Mouse (Mus musculus) testis, postnatal 14 days (tissue): ENCODE results near the gene BC117090.
"Not testable (repeated sequence)": the region's sequence is repeated elsewhere in the genome, so short reads cannot be mapped to it uniquely, and the experiment has no call there.

Experiments
- DNase-seq: peaks from one replicate; pipeline ENCODE4 v3.0.0; 2021; ENCODE audit warnings: low spot score

Gene BC117090

GRCm38 (mm10) chr16:36334232-36334631, at the start of gene BC117090:
BC117090 (minus strand) TSS chr16:36334332.
- no peak for DNase-seq

DNA sequence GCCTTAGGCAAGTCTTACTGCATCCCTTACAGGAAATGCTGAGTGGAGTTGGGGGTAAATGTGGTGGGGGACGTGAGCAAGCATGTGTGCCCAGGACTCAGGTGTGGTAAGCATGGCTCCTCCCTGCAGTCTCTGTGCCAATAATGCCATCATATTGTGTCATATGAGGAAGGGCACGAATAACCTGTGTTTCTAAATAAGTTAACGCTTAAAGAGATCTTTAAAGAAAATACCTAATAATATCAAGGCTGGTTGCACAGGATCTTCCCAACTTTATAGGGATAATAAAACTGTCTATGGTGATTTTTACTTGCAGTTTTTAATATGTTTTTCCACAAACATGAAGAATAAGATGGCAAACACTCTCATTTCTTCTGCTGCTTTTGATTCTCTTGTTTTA, 33.5 kb upstream of the BC117090 start, which contains the start of gene BC100530:
Gene BC100530 (minus strand): TSS at position 101 of the 400 bp plus-strand sequence.
- not testable (repeated sequence) for DNase-seq

- DNase-seq, result no peak
These were observed 3.0 kb upstream of the BC117090 start for GRCm38 (mm10) chr16:36337171-36337570.

DNA sequence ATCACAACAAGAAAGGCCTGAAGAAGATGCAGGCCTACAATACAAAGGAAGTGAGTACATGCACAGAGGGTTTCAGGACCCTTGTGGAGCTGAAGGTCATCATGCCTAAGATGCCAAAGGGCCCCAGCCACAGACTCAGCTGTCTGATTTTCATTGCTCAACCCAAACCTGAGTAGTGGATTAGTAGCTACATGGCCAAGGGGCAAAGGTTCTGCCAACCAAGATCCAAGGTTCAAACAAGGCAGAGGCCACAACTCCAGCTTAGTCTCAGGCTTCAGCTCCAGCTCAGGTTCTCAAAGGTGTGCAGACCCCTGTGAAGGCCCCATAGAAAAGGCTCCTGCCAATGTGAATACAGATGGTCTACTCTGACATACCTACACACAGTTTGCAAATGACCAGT, 14.8 kb downstream of the BC117090 start:
- no peak for DNase-seq

DNA sequence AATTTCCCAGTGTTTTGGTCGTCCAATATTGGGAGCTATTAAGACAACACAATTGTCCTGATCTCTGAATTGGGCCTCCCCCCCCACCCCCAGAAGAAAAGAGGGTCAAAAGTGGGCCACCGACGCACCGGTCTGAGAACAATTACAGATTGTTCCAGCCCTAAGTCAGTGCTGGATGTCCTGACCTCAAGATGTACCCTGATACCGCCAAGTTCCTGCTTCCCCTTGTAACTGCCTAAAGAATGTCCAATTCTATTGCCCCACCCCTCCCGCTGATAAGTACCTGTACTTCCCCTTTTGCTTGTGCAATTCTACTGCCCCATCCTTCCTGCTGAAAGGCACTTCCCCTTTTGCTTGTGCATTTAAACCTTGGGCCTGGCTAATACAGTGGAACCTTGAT, 18.0 kb downstream of the BC117090 start:
- not testable (repeated sequence) for DNase-seq

GRCm38 (mm10) chr16:36307631-36308030, 26.5 kb downstream of the BC117090 start:
- DNase-seq, result no peak

DNA sequence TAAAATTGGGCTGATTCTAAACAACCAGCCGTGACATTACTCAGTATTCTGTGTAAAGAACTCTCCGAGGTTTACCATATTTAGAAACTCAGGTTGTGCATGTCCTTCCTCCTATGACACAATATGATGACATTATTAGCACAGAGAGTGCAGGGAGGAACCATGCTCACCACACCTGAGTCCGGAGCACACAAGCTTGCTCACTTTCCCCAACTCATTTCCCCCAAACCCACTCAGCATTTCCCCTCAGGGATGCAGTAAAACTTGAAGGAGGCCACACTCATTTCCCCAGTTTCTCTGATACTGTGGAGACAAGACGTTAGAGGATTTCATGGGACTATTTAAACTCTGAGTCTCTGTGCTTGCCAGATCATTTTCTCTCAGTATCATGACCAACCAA, 45.0 kb downstream of the BC117090 start:
- no peak for DNase-seq

DNA sequence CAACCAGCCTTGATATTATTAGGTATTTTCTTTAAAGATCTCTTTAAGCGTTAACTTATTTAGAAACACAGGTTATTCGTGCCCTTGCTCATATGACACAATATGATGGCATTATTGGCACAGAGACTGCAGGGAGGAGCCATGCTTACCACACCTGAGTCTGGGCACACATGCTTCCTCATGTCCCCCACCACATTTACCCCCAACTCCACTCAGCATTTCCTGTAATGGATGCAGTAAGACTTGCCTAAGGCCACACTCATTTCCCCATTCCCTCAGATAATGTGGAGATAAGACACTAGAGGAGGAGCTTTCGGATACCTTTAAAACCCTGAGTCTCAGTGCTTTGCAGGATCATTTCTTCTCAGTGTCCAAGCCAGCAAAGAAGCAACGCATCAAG, 57.3 kb downstream of the BC117090 start, which contains the start of gene Stfa1:
Gene Stfa1 (plus strand): TSS at position 156 of the 400 bp plus-strand sequence.
- DNase-seq, result not testable (repeated sequence)
